Mouse (Mus musculus) cerebellum, adult 8-10 months (tissue): Measurements from ENCODE around the gene Cd300ld5.
"Not testable (repeated sequence)": the region's sequence is repeated elsewhere in the genome, so short reads cannot be mapped to it uniquely, and the experiment has no call there.

Experiments used
- DNase-seq: peaks from one replicate; pipeline ENCODE4 v3.0.0; 2022

The Cd300ld5 gene

GRCm38 (mm10) chr11:115026912-115027311, 10.7 kb downstream of the Cd300ld5 start, which contains the start of gene Cd300ld4:
Gene Cd300ld4, minus strand, starts transcription at chr11:115027012.
- DNase-seq: not testable (repeated sequence)

- not testable (repeated sequence) for DNase-seq
These were observed 21.5 kb downstream of the Cd300ld5 start, which contains the start of gene Cd300ld2 for GRCm38 (mm10) chr11:115016093-115016492. Gene Cd300ld2, minus strand, starts transcription at chr11:115016193.

GRCm38 (mm10) chr11:115004070-115004469, 33.5 kb downstream of the Cd300ld5 start:
- no peak for DNase-seq

GRCm38 (mm10) chr11:115001474-115002040, 36.0 kb downstream of the Cd300ld5 start, which contains the start of gene Cd300c2:
Gene Cd300c2, minus strand, starts transcription at chr11:115001880.
- DNase-seq: no peak

- no peak for DNase-seq
These were observed 47.8 kb downstream of the Cd300ld5 start, which contains the start of gene Cd300ld for GRCm38 (mm10) chr11:114989793-114990192. Gene Cd300ld, minus strand, starts transcription at chr11:114989922.

GRCm38 (mm10) chr11:114981866-114982265, 55.7 kb downstream of the Cd300ld5 start:
- no peak for DNase-seq
